Mouse (Mus musculus) adrenal gland, adult (tissue): ENCODE results near the gene Camk1g.
A peak's percentile ranks its signal among the peaks of the same experiment; 100 is the strongest.

Source experiments
- DNase-seq, 2 experiments: peaks; one replicate each; pipeline ENCODE4 v3.0.0; 2022 to 2023; ENCODE audit warnings: low spot score in 1 of 2; ENCODE audit not compliant: inconsistent age in 2 of 2

Gene Camk1g

GRCm38 (mm10) chr1:193306832-193307231 is 63.3 kb downstream of the Camk1g start:
- no peak for DNase-seq

DNA sequence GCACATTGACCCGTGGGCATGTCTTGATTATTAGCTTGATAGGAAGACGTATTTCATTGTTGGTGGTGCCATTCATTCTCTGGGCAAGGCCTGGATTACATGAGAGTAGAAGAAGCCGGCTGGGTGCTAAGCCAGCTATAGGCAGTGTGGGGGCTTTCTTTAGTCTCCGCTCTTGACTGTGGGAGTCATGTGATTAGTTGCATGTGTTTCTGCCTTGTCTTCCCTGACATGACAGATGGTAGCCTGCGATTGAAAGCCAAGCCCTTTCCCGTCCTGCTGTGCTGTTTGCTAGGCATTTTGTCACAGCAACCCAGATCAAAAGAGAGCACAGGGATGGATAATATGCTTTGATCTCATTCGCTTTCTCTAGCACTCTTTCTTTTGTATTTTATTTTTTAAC is 64.7 kb downstream of the Camk1g start:
- no peak for DNase-seq

DNA sequence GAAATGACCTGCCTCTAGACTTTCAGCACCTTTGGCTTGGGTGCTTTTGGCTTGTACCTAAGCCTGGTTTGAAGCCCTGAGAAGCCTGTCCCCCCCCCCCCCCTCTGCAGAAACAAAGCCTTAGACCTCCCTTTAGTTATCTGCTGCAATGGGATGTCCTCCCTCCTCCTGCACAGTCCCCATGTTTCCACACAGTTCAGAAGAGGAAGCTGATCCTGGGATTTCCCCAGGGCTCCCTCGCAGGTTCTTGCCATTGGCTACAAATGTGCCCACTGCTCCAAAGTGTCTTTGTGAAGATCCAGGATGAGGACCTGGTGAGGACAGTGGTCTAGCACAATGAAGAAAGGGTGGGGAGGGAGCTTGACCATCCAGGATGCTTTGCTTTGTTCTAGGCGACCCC is 67.0 kb downstream of the Camk1g start:
- DNase-seq = no peak

DNA sequence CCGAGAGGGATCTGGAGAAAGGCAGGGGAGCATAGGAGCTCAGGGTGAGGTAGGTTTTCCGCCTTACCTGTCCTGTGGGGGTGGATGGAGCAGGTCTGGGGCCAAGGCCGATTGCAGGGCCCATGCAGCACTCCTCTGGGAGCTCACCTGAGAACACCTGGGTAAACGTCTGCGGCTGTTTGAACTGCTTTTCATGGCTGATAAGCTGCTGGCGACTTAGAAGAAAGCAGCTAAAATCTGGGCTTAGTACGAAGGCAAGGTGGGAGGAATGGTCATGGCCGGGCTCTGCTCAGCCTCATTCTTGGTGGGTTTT is 68.0 kb downstream of the Camk1g start:
- no peak for DNase-seq

DNA sequence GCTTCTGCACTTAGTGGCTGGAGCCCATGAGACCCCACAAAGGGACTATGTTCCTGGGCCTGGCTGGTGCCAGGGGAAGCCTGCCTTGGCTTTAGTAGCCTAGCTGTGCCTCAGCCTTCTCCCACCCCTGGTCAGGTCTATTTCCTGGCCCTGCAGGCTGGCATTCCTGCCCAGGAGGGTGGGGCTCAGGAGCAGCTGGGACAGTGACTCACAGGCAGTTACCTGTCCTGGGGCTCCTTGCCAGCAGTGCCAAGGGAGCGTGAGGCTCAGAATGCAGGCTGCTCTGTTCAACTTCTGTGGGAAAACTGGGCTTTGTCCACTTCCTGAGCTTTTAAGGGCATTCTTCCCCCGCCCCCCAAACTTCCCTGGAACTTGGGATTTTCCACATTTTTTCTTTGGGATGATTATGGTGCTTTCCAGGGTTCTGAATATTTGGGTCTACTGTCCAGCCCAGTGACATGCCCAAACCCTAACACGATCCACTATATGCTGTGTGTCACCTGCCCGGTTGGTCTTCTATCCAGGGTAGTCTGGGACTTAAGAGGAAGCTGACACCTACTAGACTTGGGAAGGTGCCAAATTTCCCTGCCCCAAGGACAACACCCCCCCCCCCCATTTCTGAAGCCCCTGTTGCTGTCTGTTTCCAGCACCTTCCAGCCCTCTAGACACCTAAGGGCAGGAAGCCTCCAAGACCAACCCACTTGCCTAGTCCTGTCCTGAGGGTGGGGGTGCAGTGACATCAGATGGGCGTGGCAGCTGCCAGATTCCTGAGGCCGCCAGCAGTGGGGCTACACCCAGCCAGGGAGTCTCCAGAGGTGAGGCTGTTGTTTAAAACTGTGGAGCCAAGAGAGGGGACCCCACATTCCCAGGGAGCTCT is 68.6 kb downstream of the Camk1g start:
- no peak for DNase-seq

DNA sequence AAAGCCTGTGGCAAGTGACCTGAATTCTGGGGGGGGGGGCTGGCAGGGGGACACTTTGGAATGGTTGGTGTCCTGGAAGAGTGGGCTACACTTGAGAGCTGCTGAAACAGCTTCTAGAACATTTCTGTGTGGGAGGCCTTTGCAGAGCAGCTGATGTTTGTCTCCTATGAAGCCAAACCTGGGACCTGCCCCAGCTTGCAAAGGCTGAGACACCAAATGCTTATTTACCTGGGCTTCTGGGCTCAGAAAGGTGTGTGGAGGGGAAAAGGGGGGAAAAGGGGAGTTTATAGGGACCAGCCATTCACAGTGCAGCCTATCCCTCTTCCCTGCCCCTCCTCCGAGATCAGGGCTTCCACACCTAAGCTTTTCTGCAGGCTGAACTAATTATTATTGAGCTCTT is 70.1 kb downstream of the Camk1g start:
- DNase-seq = no peak

DNA sequence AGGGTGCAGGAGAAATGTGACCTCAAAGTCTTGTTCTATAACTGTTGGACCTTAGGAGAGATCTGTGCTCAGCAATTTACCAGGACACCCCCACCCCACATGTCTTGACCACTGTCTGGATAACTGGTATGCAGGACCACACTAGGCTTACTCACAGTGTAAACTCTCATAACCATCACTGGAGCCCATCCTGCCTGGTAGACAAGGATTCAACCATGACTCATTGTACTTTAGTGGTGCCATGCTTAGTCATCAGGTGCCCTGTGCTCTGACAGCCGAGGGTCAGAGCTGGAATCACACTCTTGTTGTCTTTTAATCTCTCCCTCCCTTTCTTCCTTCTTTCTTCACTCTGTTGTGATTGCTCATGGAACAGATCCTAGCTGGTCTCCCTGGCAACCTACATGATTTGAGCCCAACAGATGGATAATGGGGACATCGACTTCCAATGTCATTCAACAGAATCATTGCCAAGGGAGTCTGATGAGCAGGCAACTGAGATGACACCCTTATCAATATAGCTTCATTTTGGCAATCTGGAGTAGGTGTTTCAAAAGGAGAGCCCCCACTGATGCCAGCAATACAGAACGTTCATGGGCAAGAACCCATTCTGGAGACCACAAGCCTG is 71.8 kb downstream of the Camk1g start:
- peak; percentile 64 to 78 for DNase-seq
